Mouse (Mus musculus) naive thymus-derived CD4-positive, alpha-beta T cell, adult 2 months (primary cell): ENCODE measurements around the gene Prss12.
"Not testable (repeated sequence)": the region's sequence is repeated elsewhere in the genome, so short reads cannot be mapped to it uniquely, and the experiment has no call there.

Experiments used
- DNase-seq: peaks from one replicate; pipeline ENCODE4 v3.0.0-alpha.2; 2011; ENCODE audit warnings: low read depth

Gene Prss12

DNA sequence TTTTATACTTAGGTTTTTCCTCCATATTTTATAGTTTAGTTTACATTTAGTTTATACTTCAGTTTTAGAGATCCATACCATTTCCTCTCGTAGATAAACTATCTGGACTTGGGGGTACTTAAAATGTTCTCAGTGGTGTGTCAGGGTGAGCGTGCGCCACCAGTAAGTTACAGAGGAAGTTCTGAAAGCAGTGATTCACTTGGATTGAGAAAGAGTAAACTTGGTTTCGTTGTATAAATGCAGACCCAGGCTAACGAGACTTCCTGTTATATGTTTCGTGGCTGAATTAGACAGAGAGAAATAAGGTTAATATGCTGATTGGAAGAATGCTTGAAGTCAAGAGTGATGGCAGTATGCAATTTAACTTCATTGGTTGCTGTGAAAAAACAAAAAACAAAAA lies 34.6 kb downstream of the Prss12 start:
- no peak for DNase-seq

DNA sequence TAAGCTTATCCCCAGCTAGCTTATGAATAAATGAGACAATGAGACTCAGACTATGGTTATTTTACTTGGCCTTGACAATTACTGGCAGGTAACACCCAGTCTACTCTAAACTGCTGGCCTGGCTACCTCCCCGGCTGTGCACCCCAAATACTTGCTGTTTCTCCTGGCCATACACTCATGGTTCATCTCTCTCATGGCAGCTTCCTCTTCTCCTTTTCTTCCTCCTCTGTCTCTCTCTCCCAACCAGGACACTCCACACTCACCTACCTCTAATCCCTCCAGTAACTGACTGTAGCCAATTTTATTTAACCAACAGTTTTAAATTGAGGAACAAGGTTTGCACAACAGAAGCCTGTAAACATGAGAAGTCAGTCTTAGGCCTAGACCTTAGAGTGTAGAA lies 45.1 kb downstream of the Prss12 start:
- DNase-seq, result no peak

DNA sequence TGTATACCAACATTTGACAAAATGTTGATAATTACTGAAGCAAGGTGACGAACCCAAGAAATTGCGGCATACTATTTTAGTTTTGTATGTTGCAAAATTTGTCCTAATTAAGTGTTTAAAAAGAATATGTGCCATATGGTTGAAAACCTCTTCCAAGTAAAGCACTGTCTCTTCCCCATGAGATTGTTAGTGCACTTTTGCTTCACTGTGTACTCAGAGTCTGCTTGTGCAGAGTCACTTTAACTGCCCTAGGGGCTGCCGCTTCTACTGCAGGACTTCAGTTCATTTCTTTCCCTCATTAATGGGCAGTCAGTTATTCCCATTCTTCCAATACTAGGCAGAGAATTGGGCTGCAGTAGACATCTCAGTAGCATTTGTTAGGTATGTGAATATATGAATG lies 46.5 kb downstream of the Prss12 start:
- DNase-seq, result no peak

DNA sequence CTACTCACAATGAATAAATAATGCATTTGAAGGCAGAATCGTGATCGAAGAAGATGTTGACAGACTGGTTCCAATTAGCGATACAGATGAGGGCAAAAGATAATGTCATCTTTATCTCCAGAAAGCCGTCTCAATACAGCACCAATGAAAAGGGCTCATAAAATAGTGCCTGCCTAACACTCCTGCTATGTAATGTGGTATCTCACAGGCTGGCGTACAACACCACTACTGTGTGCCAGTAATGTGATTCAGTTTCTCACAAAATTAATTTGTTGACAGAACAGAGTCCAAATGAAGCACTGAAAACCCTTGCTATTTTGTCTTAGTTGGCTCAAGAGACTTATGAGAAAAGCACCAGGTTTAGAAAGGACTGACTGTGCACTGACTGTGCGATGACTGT lies 48.4 kb downstream of the Prss12 start:
- DNase-seq, result no peak

DNA sequence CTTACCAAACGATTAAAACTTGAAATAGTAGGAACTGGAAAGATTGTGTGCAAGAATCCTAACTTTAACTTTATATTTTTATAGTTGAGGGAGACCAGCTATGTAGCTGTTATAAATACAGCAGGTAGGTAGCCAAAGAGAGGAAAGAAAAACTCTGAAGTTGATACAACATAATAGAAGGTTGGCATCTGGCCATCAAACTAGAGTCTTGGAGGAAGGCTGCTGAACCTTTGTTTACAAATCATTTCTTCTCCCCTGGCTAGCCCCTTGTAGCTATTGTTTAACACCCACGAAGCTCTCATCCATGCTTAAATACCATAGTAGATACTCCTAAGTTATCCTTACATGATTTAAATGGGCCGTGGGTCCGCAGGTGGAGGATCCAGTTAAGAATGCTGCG lies 52.1 kb downstream of the Prss12 start:
- no peak for DNase-seq

DNA sequence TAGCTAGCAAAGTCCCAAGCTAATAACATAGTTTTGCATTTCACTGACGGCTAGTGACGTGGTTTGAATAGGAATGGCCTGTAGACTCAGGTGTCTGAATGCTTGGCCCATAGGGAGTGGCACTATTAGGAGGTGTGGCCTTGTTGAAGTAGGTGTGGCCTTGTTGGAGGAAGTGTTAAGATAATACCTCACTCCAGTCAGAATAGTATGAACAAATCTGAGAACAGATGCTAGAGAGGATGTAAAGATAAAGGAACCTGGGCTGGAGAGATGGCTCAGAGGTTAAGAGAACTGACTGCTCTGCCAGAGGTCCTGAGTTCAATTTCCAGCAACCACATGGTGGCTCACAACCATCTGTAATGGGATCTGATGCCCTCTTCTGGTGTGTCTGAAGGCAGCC lies 55.1 kb downstream of the Prss12 start:
- not testable (repeated sequence) for DNase-seq

DNA sequence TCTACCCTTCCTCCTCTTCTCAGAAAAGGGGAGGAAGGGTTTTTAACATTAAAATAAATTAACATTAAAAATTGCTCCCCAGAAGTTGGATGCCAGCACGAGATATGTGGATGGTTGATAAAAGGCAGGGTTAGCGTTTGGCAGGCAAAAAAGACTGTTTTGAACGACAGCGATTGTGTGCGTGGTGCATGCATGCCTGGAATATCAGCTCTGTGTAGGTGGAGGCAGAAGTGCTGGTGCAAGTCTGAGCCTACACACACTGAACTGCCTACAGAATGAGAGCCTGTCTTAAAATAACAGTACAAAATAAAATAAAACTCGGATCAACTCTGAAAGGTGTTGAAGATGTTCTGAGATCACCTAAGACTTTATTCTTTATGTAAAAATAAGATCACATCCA lies 57.2 kb downstream of the Prss12 start:
- no peak for DNase-seq

DNA sequence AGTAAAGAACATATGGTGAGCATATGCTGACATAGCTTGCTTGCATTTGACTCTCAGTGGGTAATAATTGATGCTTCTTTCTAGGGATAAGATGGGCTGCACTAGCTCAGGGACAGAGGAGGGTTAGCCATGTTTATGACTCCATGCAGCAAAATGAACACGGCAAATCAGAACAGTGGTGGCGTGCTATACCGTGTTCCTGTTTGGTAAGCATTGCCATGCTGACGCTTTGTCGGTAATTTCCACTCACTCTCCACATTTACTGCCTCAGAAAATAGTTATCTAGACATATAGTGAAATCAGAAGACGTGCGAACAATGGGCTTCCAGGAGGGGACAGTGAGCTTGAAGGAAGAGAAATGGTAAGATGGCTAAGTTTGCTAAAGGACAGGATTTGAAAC lies 58.1 kb downstream of the Prss12 start:
- DNase-seq, result no peak

DNA sequence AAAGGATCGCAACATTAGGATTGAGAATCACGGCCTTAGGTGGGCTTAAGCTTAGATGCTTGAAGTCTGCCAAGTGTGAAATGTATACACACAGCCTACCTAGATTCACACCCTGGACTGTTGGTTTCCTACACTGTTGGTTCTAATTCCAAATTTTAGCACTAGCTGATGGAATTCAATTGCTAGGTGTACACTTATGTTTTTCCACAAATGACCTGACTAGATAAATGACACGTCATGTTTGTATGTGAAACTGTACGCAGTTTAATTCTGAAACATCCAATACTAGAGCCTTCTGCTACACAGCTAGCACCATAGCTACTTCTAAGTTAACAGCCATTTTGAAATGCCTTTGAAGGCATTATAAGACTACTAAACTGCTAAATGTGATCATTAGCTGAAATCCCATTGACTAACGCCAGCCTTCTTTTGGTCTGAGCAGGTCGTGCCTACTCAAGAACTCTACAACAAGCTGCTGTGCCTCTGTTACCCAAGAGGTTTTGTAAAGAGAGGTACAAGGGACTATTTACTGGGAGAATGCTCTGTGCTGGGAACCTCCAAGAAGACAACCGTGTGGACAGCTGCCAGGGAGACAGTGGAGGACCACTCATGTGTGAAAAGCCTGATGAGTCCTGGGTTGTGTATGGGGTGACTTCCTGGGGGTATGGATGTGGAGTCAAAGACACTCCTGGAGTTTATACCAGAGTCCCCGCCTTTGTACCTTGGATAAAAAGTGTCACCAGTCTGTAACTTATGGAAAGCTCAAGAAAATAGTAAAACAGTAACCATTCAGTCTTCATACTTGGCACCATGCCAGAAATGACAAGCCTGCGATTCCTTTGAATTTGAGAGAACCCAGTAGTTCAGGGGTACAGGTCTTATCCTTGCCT lies 59.3 kb downstream of the Prss12 start:
- no peak for DNase-seq

DNA sequence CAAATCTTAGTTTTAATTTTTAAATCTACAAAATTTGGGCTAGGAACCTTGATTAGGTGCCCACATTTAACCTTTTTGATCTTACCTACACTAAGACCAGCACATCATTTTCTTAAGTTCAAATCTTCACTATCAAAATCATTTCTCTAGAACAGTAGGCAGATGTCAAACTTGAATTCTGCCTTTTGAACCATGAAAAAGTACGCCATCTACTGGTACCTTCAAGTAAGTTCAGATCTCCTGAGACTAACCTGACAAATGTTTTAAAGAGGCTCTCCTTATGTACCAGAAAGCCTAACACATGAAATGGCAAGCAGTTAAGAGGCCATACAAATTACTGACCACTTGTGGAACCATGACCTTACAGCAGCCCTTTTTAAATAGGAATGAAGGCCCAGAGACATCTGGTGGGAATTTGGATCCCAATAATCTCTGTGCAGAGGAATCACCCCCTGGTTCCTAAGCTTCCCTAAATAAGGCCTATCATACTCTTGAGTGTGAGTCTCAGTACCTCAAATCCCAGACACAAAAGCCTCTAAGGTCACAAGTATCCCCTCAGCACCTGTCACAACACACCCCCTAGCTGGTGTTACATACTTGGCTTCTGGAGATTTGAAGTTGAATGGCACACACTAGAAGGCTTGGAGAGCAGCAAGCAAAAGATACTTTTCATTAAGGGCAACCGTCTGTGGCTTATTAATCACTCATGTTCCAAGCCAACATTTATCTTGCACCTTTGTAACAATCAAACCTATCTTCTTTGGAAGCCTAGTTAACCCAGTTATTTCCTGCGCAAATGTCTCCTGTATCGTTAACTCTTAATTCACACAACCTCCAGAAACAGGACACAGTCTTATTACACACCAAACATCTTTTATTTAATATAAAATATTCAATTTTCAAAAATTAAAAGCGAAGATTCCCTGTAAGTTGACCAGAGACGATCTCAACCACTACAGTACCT lies 60.3 kb downstream of the Prss12 start:
- DNase-seq, result peak; percentile 80

DNA sequence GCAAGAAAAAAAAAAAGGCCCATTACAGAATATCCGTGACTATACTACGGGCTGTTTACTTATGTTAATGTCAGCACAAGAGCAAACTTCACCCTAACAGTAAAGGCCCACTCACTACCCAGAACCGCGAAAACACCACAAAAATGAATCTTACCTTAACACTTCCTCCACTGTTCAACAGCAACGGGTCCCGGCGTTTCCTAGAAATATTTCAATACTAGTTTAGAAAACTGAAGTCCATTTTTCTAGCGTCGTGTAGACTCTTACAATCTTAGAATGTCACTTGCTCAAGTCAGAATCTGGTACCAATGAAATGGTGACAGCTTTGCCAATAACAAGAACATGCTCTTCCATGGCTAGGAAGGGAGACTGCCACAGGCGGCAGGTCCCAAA lies 60.9 kb downstream of the Prss12 start:
- DNase-seq, result no peak

DNA sequence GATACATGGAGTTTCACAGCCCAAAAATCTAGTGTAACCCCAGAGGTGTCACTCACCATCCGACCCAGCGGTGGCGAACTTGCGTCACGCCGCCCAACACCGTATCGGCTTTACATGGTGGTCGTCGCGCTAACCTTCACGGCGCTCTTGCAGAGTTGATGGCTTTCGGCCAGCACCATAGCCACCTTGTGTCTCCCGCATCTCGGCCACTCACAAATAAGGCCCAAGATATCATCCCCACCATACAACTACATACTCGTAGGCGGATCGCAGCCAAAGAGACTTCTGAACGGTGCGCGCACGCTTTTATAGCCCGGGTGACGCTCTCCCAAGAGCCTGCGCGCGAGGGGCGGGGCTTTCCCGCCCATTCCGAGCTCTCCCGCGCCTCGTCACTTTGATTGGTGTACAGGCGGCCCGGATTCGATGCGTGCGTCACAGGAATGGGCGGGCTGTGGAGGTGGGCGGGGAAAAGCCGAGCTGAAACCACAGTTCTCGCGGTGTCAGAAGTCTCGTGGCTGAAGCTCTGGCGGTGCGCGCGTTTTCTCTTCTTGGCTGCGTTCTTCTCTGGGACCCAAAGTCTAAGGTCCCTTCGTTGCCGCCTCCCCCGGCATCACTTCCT lies 61.5 kb downstream of the Prss12 start:
- DNase-seq, result peak; percentile 99

DNA sequence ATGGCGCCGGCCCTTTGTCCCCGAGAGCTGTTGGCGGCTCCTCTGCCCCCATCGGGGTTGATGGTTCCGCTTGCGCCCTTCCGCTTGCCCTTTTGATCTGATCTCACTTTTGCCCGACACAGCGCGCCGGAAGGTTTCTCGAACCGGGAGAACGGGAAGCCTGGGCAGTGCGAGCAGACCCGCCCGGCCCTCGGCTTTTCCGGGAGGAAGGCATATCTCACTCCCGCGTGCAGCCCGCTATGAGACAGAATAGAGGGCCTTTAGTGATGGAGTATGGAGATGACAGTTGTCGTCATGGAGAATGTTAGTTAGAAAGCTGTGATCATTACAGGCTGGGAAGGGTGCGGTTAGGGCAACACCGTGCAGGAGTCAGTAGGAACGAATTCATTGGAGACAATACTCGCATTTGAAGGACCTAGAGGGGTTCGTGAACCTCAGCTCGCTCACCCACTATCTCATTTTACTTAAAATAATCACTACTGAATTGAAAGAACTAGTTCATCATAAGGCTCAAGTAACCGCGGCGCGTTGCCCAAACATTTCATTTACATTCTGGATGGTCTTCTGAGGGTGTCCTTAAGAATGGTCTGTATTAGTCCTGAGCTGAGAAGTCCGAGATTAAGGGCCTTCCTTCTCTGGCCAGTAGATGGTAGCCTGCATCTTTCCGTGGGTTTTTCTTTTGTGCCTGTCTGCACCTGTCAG lies 62.1 kb downstream of the Prss12 start:
- DNase-seq, result no peak

DNA sequence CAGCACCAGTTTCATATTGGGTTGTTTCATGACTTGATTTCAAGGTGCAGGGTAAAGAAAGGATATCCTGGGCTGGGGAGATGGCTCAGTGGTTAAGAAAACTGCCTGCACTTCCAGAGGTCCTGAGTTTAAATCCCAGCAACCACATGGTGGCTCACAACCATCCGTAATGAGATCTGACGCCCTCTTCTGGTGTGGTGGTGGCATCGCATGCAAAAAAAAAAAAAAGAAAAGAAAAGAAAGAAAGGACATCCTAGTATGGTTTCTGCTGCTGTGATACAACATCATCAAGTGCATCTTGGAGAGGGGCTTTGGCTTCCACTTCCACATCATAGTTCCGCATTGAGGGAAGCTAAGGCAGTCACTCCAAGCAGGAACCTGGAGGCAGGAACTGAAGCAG lies 65.1 kb downstream of the Prss12 start:
- DNase-seq, result no peak

DNA sequence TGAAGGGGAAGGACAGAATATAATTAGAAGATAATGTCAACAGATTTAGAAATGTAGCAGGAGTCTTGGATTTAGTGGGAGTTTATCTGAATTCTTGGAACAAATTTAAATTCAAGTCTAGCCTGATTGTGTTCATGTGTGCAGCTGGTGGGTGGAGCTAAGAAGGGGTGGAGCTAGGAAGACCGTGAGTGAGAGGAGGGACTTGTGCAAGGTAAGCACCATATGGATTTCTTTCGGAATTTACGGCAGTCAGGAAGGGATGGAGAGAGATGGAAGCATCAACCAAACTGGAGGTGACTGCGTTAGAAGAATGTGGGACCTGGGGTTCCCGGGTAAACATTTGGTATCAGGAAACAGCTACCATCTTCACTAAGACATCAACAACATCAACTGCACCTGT lies 68.2 kb downstream of the Prss12 start:
- peak; percentile 32 for DNase-seq

DNA sequence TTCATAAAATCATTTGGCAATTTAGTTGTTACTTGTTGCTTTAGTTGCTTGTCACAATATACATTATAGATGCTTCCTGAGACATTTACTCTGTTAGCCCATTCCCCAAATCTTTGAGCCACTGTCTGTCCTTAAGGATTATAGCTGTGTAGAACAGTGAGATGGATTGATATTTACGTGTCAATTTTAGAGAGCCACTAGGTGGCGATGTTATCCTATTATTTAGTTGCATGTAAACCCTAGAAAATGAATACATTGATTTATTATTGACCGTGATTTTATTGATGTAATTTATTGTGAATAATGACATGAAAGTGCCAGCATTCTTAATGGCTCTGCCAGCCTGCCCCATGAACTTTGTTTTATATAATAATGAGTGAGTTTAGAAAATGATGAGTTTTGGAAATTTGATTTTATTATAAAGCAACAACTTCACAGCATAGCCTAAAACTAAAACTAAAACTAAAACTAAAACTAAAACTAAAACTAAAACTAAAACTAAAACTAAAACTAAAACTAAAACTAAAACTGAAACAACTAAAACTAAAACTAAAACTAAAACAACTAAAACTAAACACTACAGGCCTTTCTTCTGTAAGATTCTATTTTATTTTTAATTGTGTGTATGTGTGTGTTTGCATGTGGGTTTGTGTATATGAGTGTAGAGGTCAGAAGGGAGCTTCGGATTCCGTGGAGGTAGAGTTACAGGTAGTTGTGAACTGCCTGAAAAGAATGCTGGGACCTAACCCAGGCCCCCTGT lies 69.1 kb downstream of the Prss12 start:
- peak; percentile 78 for DNase-seq

DNA sequence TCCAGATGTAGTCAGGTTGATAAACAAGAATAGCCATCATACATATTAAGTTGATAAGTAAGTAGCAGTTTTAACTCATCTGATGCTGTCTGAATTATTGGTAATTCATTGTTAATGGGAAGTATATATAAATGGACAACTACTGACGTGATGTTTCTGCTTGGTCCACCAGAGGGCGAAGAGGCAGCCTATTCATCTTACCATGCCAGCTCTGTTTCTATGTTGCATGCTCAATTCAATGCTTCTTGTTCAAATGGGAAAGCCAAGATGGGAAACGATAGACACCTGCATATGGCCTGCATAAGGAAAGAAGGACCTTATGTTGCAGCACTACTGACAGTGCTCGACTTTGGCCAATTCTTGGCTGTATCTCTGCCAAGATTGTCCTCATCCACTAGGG lies 70.1 kb downstream of the Prss12 start:
- DNase-seq, result peak; percentile 45

DNA sequence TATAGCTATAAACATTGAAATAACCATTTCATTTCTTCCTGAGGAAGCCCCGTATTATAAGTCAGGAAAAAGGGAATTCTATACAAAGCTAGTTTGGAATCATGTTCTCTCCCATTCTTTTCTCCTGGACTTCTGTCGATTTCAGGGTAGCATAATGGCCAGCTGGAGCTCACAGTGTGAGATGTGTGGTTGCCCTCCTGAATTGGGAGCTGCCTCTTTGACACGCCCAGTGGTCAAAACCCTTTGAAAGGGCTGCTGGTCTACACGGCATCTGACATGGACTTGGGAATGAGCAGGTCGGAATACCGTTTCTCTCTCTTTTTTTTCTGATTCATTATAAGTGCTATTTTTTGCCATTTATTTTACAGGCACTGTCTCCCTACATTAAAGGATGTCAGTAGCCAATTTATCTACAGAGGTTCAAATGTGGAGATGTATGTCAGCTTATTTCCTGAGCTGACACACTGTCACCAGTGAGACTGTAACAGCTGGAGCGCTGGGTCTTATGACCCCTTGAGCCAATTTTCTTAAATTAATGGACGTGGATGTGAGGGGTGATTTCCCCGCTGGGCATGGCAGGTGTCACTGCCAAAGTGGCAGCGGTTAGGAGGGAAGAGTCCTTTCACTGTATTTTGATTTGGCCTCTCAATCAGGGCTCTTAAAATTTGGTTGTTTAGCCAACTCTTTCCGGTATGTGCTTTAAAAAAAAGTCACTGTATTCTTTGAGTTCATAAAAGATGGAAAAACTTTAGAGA lies 79.8 kb downstream of the Prss12 start:
- no peak for DNase-seq

DNA sequence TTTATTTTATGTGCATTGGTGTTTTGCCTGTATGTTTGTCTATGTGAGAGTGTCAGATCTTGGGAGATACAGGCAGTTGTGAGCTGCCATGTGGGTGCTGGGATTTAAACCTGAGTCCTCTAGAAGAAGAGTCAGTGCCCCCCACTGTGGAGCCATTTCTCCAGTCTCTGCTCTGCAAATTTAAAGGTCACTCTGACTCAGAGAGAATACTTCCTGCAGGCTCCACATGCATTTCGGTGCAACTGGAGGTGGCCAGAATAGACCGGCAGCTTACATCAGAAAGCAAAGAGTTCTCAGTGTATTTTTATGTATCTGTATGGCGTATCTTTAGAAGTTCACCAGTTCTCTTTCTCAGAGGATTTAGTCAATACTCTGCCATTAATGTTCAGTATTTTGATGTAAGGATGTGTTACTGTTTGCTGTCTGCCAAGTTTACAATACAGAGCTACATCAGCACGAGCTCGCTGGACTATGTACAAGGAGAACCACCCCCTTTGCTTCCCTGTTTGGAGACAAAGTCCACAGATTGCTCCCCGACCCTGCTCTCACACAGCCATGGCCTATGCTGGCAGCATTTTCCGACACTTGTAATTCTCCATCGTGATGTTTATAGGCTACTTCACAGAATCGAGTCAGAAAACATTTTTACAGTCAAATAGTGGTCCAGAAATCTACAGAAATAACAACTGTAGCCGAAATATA lies 81.2 kb downstream of the Prss12 start:
- no peak for DNase-seq

DNA sequence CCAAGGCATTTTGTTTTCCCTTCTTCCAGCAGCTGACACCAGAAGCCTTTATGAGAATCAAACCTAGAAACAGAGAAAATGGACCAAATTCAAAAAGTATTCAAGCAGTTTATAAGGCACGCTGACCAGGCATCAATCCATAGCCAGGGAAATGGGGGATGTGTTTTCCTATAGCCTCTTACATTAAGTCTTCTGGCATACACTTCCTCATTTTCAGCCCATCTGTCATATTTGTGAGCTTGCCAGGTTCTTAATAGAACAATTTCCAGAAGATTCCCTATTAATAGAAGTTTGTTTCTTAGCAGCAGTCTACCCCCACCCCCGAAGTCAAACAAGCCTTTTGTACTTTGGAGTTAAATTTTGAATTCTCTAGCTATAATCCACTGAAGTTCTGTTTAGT lies 84.4 kb downstream of the Prss12 start:
- no peak for DNase-seq
